Mouse (Mus musculus) heart, embryonic 14.5 days (tissue): Measurements from ENCODE around the gene Gpatch1. TPM values are rescaled to one million over a fixed set of nuclear protein-coding genes. Genes with fewer than 3 reads are reported as not detected.

Source experiments
- ATAC-seq: fragments of 200-750 bp; cut with Nextera tagmentation; 2 replicates; pipeline ENCODE4 v1.8.0; 2017; ENCODE audit warnings: low read depth, moderate TSS enrichment; ENCODE audit not compliant: insufficient number of reproducible peaks, insufficient read depth, low FRiP score
- H3K27ac ChIP-seq, 2 experiments: fragments of 200-500 bp in 1 of 2; fragments of 300-500 bp in 1 of 2; sonication (generic) in 1 of 2; replicated peaks in 1 of 2; 2 replicates each; pipeline ENCODE4 v1.5.1; 2012 to 2014; ENCODE audit warnings: low read depth in 2 of 2, low read length in 2 of 2, control low read depth in 1 of 2, mild to moderate bottlenecking in 1 of 2, mixed read lengths in 1 of 2; ENCODE audit not compliant: control insufficient read depth in 1 of 2, insufficient read depth in 1 of 2
- H3K27me3 ChIP-seq: fragments of 300-500 bp; sonication (generic); 2 replicates; pipeline ENCODE4 v1.6.1; 2014; ENCODE audit warnings: mild to moderate bottlenecking, low read length, control low read depth; ENCODE audit not compliant: control insufficient read depth, insufficient read depth
- H3K36me3 ChIP-seq: fragments of 300-500 bp; sonication (generic); 2 replicates; pipeline ENCODE4 v1.6.1; 2014; ENCODE audit warnings: mild to moderate bottlenecking, control low read depth, low read length, mixed read lengths; ENCODE audit not compliant: control insufficient read depth, insufficient read depth
- H3K4me1 ChIP-seq, 2 experiments: fragments of 200-500 bp in 1 of 2; fragments of 300-500 bp in 1 of 2; sonication (generic) in 1 of 2; 2 replicates each; pipeline ENCODE4 v1.6.1; 2012 to 2014; ENCODE audit warnings: low read length in 2 of 2, control low read depth in 1 of 2, mixed read lengths in 1 of 2; ENCODE audit not compliant: control insufficient read depth in 2 of 2, insufficient read depth in 2 of 2
- H3K4me2 ChIP-seq: fragments of 300-500 bp; sonication (generic); 2 replicates; pipeline ENCODE4 v1.6.1; 2014; ENCODE audit warnings: mild to moderate bottlenecking, low read length
- H3K4me3 ChIP-seq, 2 experiments: fragments of 200-500 bp in 1 of 2; fragments of 300-500 bp in 1 of 2; sonication (generic) in 1 of 2; 2 replicates each; pipeline ENCODE4 v1.5.1; 2012 to 2014; ENCODE audit warnings: low read length in 2 of 2, mild to moderate bottlenecking in 2 of 2, control low read depth in 1 of 2, low read depth in 1 of 2, moderate library complexity in 1 of 2; ENCODE audit not compliant: control insufficient read depth in 1 of 2, insufficient read depth in 1 of 2
- H3K9ac ChIP-seq: fragments of 300-500 bp; sonication (generic); 2 replicates; pipeline ENCODE4 v1.6.1; 2014; ENCODE audit warnings: mild to moderate bottlenecking, low read length
- H3K9me3 ChIP-seq: fragments of 300-500 bp; sonication (generic); 2 replicates; pipeline ENCODE4 v1.6.1; 2016; ENCODE audit warnings: low read length, control low read depth; ENCODE audit not compliant: control insufficient read depth
- WGBS: fragments of 180-500 bp; shearing (Covaris S2); extraction: QIAGEN DNeasy Blood & Tissue Kit; methylation state at CpG from one replicate; pipeline ENCODE4 v1.1.7; 2014; 5-methylcytosine and 5-hydroxymethylcytosine counted together
- polyA plus RNA-seq: library from polyadenylated mRNA; unstranded; fragments of >200 nt; fragmentation: Nextera tagmentation; extraction: Ambion mirVana; gene quantifications from 2 replicates; pipeline ENCODE4 v1.2.1, GENCODE M21; 2014

Gene Gpatch1
- polyA plus RNA-seq, 1 experiment from 2014 or later = 11.5 TPM

GRCm38 (mm10) chr7:35351155-35351554 lies 32.9 kb upstream of the Gpatch1 start:
- ATAC-seq = no peak
- Histone ChIP-seq H3K4me3 (no peak overlapping the region), H3K36me3 (no peaks in the 10 kb centered on the region), H3K27ac (no peak overlapping the region), H3K27me3 (no peaks in the 10 kb centered on the region), H3K4me1 (no peaks in the 10 kb centered on the region; a peak in 1 of 4 replicates), H3K9ac (no peak overlapping the region), H3K4me2 (no peak overlapping the region), H3K9me3 (no peaks in the 10 kb centered on the region)
- 89% methylated on average over 3 of the region's 3 CpGs for WGBS

DNA sequence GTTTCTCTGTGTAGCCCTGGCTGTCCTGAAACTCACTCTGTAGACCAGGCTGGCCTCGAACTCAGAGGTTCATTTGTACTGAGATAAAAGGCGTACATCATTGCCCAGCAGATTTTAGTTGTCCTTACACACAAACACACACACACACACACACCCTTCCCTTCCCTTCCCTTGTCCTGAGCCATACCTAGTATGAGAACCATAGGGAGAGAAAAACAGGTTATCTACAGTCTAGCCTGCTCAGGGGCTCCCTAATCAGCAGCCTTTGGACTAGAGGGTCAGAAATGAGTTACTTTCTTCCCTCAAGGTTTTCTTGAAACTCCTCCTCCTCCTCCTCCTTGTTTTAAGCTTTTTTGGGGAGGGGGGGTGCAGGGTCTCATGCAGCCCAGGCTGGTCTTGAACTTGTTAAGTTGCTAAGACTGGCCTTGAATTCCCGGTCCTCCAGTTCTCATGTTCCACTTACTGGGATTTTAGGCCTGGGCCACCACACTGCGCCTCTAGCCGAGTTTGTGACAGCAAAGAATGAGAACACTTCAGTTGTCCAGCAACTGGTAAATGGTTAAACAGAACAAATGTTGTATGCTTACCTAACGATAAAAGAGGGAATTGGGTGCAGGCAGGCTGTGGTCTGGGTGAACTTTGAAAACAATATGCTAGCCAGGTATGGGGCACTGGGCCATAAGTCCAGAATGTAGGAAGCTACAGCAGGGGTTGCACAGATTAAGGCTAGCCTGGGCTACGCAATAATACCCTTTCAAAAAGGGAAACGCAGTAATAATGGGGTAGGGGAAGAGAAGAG lies 31.8 kb upstream of the Gpatch1 start:
- no peaks in the 10 kb centered on the region; a peak in 1 of 4 replicates for H3K4me1 ChIP-seq
- no peaks in the 10 kb centered on the region for H3K9me3 ChIP-seq
- H3K9ac ChIP-seq = no peak overlapping the region
- H3K36me3 ChIP-seq = no peaks in the 10 kb centered on the region
- no peak for ATAC-seq
- no peak overlapping the region for H3K27ac ChIP-seq
- no peak overlapping the region for H3K4me2 ChIP-seq
- 88% methylated on average over 8 of the region's 8 CpGs for WGBS
- no peak overlapping the region for H3K4me3 ChIP-seq
- H3K27me3 ChIP-seq = no peaks in the 10 kb centered on the region

- H3K9me3 ChIP-seq = no peaks in the 10 kb centered on the region
- no peak overlapping the region for H3K27ac ChIP-seq
- H3K4me3 ChIP-seq = no peak overlapping the region
- H3K9ac ChIP-seq = no peak overlapping the region
- H3K4me1 ChIP-seq = no peaks in the 10 kb centered on the region; a peak in 1 of 4 replicates
- H3K27me3 ChIP-seq = no peaks in the 10 kb centered on the region
- no peak for ATAC-seq
- no peak overlapping the region for H3K4me2 ChIP-seq
- WGBS = 88% methylated on average over 4 of the region's 4 CpGs
- H3K36me3 ChIP-seq = no peaks in the 10 kb centered on the region
Measured at GRCm38 (mm10) chr7:35349022-35349421, 30.8 kb upstream of the Gpatch1 start.

DNA sequence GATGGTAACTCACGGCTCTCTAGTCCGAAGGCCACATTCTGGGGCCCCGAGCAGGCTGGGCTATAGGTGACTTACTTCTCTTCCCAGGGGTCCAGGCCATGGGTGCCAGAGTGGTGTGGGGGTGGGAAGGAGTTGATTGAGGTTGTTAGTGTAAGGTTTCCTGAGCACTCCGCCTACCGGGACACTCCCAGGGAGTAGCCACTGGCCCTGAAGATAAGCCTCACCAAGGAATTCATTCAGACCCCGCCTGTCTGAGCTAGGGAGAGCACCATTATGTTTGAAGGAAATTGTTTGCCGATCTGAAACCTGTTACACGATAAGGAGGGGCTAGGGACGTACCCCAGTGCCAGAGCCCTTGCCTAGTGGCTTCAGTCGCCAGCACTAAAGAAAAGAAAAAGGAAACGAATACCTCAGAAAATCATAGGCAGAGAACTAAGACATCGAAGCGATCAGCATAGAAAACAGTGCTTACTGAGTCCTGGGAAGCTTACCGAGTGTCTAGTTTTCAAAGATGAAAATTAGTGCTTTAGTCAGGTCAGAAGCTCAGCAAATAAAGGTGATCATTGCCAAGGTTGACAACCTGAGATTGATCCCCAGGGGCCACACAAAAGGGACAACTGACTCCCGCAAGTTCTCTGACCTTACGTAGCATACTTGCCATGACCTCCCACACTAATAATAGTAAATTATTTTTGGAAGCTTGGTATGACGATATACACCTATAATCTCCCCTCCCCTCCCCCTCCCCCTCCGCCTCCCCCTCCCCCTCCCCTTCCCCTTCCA lies 29.9 kb upstream of the Gpatch1 start:
- 36% methylated on average over 18 of the region's 18 CpGs for WGBS
- no peak overlapping the region for H3K4me2 ChIP-seq
- H3K27ac ChIP-seq = no peak overlapping the region
- H3K27me3 ChIP-seq = no peaks in the 10 kb centered on the region
- no peaks in the 10 kb centered on the region for H3K9me3 ChIP-seq
- no peaks in the 10 kb centered on the region for H3K36me3 ChIP-seq
- H3K9ac ChIP-seq = no peak overlapping the region
- ATAC-seq = no peak
- H3K4me3 ChIP-seq = no peak overlapping the region
- no peaks in the 10 kb centered on the region; a peak in 1 of 4 replicates for H3K4me1 ChIP-seq

- Histone ChIP-seq H3K4me3 (no peak overlapping the region), H3K4me1 (peaks cover 0 to 3% of the 10 kb centered on the region in 2 experiments; a peak in 1 of 4 replicates), H3K27ac (no peak overlapping the region), H3K27me3 (no peaks in the 10 kb centered on the region), H3K9me3 (no peaks in the 10 kb centered on the region), H3K9ac (no peak overlapping the region), H3K4me2 (no peak overlapping the region), H3K36me3 (no peaks in the 10 kb centered on the region)
- no peak for ATAC-seq
- WGBS = 35% methylated on average over 5 of the region's 5 CpGs
Measured at GRCm38 (mm10) chr7:35344785-35345330, 26.6 kb upstream of the Gpatch1 start.

DNA sequence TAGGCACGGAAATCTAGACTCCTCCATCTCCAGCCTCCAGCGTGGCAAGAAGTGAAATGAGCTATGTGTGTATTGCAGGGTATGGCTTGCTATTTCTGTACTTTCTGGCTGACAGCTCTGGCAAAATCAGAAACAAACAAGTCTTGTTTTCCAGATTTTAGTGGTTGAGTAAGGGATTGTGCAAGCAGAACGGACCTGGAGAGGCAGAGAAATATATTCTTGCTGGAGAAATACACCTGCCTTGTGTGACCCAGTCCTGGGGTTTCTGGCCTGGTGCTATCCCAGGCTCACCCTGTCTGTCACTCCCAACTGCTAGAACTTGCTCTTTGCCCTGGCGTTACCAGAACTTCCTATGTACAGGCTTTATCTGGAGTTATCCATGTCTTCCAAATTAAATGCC lies 24.3 kb upstream of the Gpatch1 start:
- Histone ChIP-seq H3K9me3 (no peaks in the 10 kb centered on the region), H3K4me1 (peaks cover 0 to 3% of the 10 kb centered on the region in 2 experiments; a peak in 1 of 4 replicates), H3K4me2 (no peak overlapping the region), H3K27ac (0 out of 4 replicates have a peak overlapping the region, but pooled peaks of 1 of the 2 experiments have one; percentile 19), H3K36me3 (no peaks in the 10 kb centered on the region), H3K9ac (no peak overlapping the region), H3K27me3 (no peaks in the 10 kb centered on the region), H3K4me3 (no peak overlapping the region)
- 43% methylated on average over 4 of the region's 4 CpGs for WGBS
- ATAC-seq = no peak

- WGBS = 73% methylated on average over 6 of the region's 6 CpGs
- Histone ChIP-seq H3K9ac (no peak overlapping the region), H3K27ac (no peak overlapping the region), H3K36me3 (no peaks in the 10 kb centered on the region), H3K4me3 (no peak overlapping the region), H3K4me1 (peaks cover 0 to 3% of the 10 kb centered on the region in 2 experiments; a peak in 1 of 4 replicates), H3K4me2 (no peak overlapping the region), H3K9me3 (no peaks in the 10 kb centered on the region), H3K27me3 (peaks cover under 1% of the 10 kb centered on the region; the same call in 1 of the 2 replicates)
- ATAC-seq = no peak
Measured at GRCm38 (mm10) chr7:35341282-35341681, 23.0 kb upstream of the Gpatch1 start.
